Mouse (Mus musculus): ENCODE results near the gene 2410141K09Rik.
"Not testable (repeated sequence)": the region's sequence is repeated elsewhere in the genome, so short reads cannot be mapped to it uniquely, and the experiment has no call there.

The 2410141K09Rik gene

DNA sequence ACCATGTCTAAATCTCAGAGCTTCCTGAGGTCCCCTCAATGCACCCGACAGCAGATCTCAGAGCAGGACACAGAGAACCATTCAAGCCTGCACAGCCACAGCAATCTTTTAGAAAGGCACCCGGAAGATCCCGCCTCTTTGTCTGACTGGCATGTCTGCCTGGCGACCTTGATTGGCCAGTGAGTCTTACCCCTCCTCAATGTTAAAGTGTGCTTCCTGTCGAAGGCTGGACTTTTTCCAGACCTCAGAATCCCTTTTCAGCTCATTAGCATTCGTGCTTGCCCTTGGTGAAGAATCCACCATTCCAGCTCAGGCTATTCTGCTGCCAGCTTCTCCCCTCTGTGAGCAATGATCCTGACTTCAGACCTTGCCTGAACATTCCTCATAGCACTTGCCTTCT, at the start of gene 2410141K09Rik:
Gene 2410141K09Rik, minus strand, starts transcription at position 101 of the 400 bp plus-strand sequence.
- DNase-seq (ENCODE audit: inconsistent age in 2 of 2, low spot score in 1 of 2): not testable (repeated sequence)

- not testable (repeated sequence) for DNase-seq (ENCODE audit: inconsistent age in 2 of 2, low spot score in 1 of 2)
These were observed 14.1 kb downstream of the 2410141K09Rik start for GRCm38 (mm10) chr13:66426858-66427257.

DNA sequence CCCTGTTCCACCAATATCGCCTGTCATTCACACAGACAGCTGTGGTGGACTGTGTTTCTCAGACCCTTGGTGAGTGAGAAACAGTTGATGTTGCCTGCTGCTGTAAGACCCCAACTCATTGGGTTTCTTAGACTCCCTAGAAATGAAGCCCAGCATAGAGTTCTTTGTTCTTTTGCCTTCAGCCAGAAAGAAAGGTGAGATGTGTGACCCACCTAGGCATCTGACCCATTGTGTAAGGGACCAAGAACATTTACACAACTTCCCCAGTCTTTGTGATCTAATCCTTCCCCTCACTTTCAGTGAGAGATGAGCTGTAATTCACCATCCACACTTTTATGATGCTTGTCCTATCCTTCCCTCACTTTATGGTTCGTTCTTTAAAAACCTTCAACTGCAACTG, 26.0 kb downstream of the 2410141K09Rik start:
- DNase-seq (ENCODE audit: inconsistent age in 2 of 2, low spot score in 1 of 2): not testable (repeated sequence)

Data from adrenal gland, adult (tissue).